Mouse (Mus musculus) thymus, postnatal 10 days (tissue): ENCODE measurements around the gene Cfd.
"Not testable (repeated sequence)": the region's sequence is repeated elsewhere in the genome, so short reads cannot be mapped to it uniquely, and the experiment has no call there.

ENCODE experiments used
- DNase-seq, 2 experiments: peaks; one replicate each; pipeline ENCODE4 v3.0.0; 2021; ENCODE audit warnings: low spot score in 2 of 2

Gene Cfd

GRCm38 (mm10) chr10:79861230-79862048, 29.2 kb upstream of the Cfd start:
- DNase-seq = no peak

- DNase-seq = no peak
These were observed 28.4 kb upstream of the Cfd start for GRCm38 (mm10) chr10:79862049-79862788.

GRCm38 (mm10) chr10:79862925-79863324, 27.7 kb upstream of the Cfd start:
- DNase-seq = no peak

- no peak for DNase-seq
These were observed 26.1 kb upstream of the Cfd start for GRCm38 (mm10) chr10:79864351-79865188.

DNA sequence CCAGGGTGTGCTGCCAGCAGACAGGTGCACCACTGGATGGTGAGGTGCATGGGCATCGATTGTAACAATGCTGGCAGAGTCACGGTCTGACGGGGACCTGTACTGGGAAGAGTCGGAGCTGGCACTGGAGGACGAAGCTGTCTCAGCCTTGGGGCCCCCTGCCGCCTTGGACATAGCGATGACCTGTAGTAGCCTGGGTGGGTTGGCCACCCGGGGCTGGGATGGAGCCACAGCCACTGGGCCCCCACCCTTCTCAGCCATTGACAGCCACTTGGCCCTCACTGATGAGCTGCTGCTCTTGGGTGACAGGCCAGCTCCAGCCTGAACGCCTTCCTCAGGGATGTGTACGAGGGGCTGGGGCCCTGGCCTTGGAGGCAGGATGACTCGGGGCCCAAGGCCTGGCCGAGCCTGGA, 25.5 kb upstream of the Cfd start:
- no peak for DNase-seq

DNA sequence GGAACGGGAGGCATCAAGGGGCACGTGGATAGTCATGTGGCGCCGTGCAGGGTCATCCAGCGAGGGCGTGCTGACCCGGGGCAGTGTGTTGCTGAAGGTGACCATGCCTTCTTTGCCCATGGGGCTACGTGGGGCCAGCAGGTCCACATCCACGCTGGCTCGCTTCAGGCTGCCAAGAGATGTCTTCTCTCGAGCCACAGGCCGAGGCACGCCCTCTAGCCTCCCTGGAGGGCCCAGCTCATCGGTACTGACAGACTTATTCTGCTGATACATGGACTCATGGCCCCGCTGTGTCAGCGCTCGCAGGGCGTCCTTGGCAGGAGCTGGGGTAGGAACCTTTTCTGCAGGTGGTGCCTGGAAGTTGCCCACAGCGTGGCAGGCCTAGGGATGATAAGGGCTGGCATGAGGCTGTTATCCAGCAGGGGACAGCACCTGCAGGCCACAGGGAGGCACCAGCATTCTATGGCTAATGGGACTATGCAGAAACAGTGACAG, 24.8 kb upstream of the Cfd start:
- no peak for DNase-seq

GRCm38 (mm10) chr10:79866601-79867000, 24.1 kb upstream of the Cfd start:
- no peak for DNase-seq

DNA sequence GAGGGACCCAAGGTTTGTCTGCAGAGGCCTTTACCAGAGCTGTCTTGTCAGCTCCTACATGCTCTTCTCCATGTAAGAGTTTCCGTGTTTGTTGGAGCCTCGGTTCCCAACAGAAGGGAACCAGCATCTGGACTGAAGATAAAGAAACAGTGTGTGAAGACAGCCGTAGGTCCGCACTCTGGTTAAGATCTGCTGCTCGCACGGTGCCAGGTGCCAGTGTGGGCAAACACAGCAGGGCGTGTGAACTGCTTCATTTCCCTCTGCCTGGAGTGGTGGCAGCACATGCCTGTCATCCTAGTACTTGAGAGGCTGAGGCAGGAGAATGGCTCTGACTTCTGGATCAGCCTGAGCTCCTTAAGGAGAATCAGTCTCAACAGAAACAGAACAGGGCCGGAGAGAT, 18.8 kb upstream of the Cfd start:
- no peak for DNase-seq

GRCm38 (mm10) chr10:79872862-79873261, 17.8 kb upstream of the Cfd start:
- no peak for DNase-seq

GRCm38 (mm10) chr10:79873313-79873712, 17.3 kb upstream of the Cfd start:
- DNase-seq = no peak

DNA sequence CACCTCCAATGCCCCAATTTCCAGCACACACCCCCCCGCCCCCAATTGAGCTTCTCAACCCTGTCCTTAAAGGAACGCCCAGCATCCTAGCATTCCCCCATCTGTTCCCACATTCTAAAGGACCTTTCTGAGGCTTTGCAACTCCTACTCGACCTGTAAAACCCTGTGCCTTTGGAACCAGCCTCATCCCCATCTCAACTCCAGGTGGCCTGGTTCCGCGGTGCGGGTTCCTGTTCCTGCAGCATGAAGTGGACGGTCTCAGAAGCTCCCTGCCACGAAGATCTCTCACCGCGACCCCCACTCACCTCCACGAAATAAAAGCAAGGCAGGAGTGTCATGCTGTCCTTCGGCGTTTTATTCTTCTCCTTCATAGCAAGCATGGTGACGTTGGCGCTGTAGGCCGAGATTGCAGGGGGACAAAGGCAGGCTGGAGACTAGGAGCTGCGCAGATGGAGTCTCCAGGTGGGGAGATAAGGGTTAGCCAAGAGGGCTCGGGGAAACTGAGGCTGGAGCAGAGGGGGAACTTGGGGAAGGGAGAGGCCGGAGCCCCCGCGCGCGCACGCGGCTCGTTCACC, 16.9 kb upstream of the Cfd start:
- DNase-seq = no peak

- no peak for DNase-seq
These were observed 16.3 kb upstream of the Cfd start, which contains the start of the genes Prtn3 and Plppr3 for GRCm38 (mm10) chr10:79874290-79874862. Prtn3 (plus strand) TSS chr10:79874476. Plppr3 (minus strand) TSS chr10:79874634.

GRCm38 (mm10) chr10:79877174-79877573, 13.5 kb upstream of the Cfd start:
- no peak for DNase-seq

DNA sequence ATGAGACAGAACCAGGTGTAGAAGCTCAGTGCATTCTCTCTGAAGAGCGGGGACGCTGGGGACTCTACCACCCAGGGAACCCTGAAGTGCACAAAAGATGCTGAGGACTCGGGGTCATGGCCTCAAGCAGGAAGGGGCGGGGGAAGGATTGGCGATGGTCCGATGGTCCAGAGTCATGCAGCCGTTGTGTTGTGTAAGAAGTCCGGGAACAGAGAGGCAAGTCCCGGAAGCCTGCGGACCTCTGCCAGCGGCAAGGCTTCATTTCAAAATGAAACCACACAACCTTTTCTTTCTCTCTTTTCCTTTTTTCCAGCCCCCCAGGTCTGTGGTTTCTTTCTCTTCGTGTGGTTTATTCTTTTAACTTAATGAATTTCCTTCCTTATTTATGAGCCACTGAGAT, 12.9 kb upstream of the Cfd start:
- no peak for DNase-seq

DNA sequence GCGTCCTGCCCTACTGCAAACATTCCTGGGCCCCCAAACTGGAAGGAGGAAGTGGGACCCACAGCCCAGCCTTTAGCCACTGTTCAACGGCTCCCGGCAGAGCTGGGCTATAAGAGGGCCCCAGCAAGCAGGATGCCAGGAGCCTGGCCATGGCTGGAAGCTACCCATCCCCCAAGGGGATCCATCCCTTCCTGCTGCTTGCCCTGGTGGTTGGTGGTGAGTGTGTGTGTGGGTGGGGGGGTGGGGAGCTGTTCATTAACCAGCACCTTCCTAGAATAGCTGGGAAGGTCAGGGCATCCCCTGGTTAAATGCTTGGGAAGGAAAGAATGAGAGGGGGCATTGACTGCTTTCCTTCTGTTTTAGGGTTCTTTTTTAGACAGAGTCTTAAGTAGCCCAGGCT, 11.1 kb upstream of the Cfd start:
- DNase-seq = no peak

DNA sequence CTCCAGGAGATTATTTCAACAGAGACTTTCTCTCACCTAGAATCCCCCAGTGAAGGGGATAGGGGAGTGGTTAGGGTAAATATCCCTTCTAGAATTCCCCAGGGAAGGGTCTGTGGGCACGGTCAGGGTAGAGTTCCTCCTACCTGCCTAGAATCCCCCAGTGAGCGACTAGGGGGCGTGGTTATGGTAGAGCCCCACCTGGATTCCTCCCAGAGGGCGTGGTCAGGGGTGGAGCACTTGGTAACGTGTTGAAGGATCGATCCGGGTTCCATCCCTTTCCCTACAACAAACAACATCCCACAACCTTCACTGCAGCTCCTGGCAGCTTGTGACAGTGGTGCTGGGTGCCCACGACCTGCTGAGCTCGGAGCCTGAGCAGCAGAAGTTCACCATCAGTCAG, 9.9 kb upstream of the Cfd start:
- DNase-seq = no peak

DNA sequence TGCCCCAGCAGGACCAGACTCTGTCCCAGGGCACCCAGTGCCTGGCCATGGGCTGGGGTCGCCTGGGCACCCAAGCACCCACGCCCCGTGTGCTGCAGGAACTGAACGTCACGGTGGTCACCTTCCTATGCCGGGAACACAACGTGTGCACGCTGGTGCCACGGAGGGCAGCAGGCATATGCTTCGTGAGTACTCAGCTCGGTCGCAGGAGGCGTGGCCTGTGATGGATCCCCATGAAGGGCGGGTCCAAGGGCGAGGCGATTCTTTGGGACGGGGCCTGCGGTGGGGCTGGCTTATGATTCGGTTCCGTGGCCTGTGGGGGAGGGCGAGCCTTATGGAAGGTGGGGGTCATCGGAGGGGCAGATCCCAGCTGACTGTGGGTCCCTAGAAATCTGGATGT, 8.7 kb upstream of the Cfd start:
- DNase-seq = no peak

DNA sequence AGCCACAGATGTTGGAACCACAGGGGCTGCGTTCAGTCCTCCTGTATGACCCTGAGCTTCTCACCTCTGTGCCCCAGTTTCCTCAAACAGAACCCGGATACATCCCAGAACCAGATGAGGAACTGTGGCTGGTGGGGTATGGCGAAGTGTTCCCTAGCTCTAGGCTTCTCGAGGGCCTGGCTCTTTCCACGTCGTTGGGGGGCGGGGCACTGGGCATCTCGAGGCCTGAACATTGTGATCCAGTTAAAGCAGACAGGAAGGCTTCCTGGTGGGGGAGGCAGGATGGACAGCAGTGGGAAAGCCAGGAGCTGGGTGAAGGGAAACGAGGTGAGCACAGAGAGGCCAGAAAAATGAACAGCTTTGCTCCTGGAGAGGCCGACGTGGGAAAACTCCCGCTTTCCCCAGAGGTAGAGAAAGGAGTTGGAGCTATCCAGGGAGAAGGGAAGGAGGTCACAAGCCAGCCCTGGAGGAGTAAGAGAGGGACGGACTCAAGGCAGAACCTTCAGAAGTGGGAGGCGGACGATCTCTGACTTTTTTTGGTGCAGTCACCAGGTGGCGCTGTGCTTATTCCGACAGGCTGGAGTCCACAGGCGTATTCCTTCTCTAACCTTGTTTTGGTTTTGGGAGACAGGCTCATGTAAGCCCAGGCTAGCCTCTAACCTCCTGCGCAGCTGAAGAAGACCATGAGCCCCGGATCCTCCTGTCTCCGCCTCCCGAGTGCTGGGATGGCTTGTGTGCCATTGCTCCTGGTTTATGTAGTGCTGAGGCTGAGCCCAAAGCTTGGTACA, 7.2 kb upstream of the Cfd start:
- DNase-seq = peak; percentile 32 to 75

DNA sequence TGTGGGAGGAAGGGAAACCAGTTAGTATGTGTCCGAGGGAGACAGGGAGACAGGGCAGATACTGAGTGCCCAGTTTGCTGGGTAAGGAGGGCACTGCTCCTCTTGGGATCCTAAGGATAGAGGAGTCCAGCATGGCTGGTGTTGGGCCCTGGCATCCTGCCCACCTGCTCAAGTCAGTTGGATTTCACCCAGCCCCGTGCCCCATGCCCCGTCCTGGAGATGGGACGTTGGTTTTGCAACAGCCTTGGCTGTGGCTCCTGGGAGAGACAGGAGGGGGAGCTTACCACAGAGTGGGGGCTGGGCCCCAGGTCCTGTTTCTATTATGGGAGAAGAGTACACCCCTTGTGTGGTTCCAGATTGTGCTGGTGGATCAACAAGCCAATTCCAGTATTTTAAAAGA, 6.2 kb upstream of the Cfd start:
- DNase-seq = no peak

GRCm38 (mm10) chr10:79884938-79885337, 5.7 kb upstream of the Cfd start:
- not testable (repeated sequence) for DNase-seq
